Mouse (Mus musculus): ENCODE measurements at regions not wholly inside any gene's neighbourhood (a gene's known extent, or its start where the extent isn't known, plus 50 kb on each side); places are given as distances from the start of the nearest gene placed in this dataset.

- intact Hi-C loops (cut with DNase I): loop anchor here (5.0 kb wide), 2 partner anchors 247 to 282 kb away; no protein-coding TSS in a partner anchor
Measured at GRCm38 (mm10) chr4:114665684-114666083, 155.8 kb upstream of the Gm12830 start.

- intact Hi-C loops (cut with DNase I): loop anchor here (5.0 kb wide), 2 partner anchors 246 to 281 kb away; no protein-coding TSS in a partner anchor
Measured at GRCm38 (mm10) chr4:114666238-114666978, 155.1 kb upstream of the Gm12830 start.

- intact Hi-C loops (cut with DNase I): loop anchor here (5.0 kb wide), 2 partner anchors 245 to 280 kb away; no protein-coding TSS in a partner anchor
Measured at GRCm38 (mm10) chr4:114666979-114667328, 154.6 kb upstream of the Gm12830 start.

- intact Hi-C loops (cut with DNase I): no loop called here
Measured at GRCm38 (mm10) chr4:114672096-114672720, 149.3 kb upstream of the Gm12830 start.

GRCm38 (mm10) chr4:114676908-114677898, 144.3 kb upstream of the Gm12830 start:
- intact Hi-C loops (cut with DNase I): no loop called here

GRCm38 (mm10) chr4:114678053-114678941, 143.2 kb upstream of the Gm12830 start:
- intact Hi-C loops (cut with DNase I): no loop called here

GRCm38 (mm10) chr4:114680360-114680759, 141.2 kb upstream of the Gm12830 start:
- intact Hi-C loops (cut with DNase I): no loop called here

- intact Hi-C loops (cut with DNase I): no loop called here
Measured at GRCm38 (mm10) chr4:114682955-114683354, 138.6 kb upstream of the Gm12830 start.

GRCm38 (mm10) chr4:114683696-114684095, 137.8 kb upstream of the Gm12830 start:
- intact Hi-C loops (cut with DNase I): no loop called here

- intact Hi-C loops (cut with DNase I): no loop called here
Measured at GRCm38 (mm10) chr4:114684844-114685382, 136.6 kb upstream of the Gm12830 start.

- intact Hi-C loops (cut with DNase I): no loop called here
Measured at GRCm38 (mm10) chr4:114685454-114685853, 136.1 kb upstream of the Gm12830 start.

GRCm38 (mm10) chr4:114686091-114686490, 135.4 kb upstream of the Gm12830 start:
- intact Hi-C loops (cut with DNase I): no loop called here

GRCm38 (mm10) chr4:114688356-114688972, 133.1 kb upstream of the Gm12830 start:
- intact Hi-C loops (cut with DNase I): no loop called here

- intact Hi-C loops (cut with DNase I): no loop called here
Measured at GRCm38 (mm10) chr4:114688973-114689371, 132.6 kb upstream of the Gm12830 start.

GRCm38 (mm10) chr4:114705586-114705985, 115.9 kb upstream of the Gm12830 start:
- intact Hi-C loops (cut with DNase I): no loop called here

- intact Hi-C loops (cut with DNase I): no loop called here
Measured at GRCm38 (mm10) chr4:114710182-114710909, 111.2 kb upstream of the Gm12830 start.

GRCm38 (mm10) chr4:114711082-114711481, 110.4 kb upstream of the Gm12830 start:
- intact Hi-C loops (cut with DNase I): no loop called here

- intact Hi-C loops (cut with DNase I): no loop called here
Measured at GRCm38 (mm10) chr4:114712005-114712665, 109.4 kb upstream of the Gm12830 start.

All from adrenal gland (tissue).